Mouse (Mus musculus): ENCODE results near the gene 1700010I14Rik. TPM values are rescaled to one million over a fixed set of nuclear protein-coding genes. Genes with fewer than 3 reads are reported as not detected.

Gene 1700010I14Rik
- polyA plus RNA-seq, 1 experiment from 2014 or later: 2.3 TPM

DNA sequence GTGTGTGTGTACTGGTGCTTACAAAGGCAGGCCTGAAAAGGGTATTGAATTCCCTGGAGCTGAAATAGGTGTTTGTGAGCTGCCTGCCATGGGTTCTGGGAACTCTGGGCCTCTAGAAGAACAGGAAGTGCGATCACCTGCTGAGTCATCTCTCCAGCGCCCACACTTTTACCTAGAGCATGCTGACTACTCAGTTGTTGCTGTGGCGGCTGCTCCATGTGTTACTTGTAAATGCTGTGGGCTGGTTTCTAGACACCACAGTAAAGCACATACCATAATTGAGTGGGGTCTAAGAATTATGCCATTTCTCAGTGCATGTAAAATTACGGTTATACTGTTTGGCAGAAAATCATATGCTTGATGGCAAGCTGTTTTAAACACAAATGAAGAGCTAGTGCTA, 14.3 kb downstream of the 1700010I14Rik start:
- 77% methylated on average over 4 of the region's 4 CpGs for WGBS
- Histone ChIP-seq H3K4me2 (replicated peaks; ENCODE audit: low read depth, low read length) (no peak overlapping the region), H3K36me3 (ENCODE audit: insufficient read depth, low read length) (0 out of 2 replicates have a peak, but pooled peaks cover 3% of the 10 kb centered on the region), H3K4me3 (ENCODE audit: low read length) (no peak overlapping the region), H3K9ac (replicated peaks; ENCODE audit: low read length) (no peak overlapping the region), H3K9me3 (ENCODE audit: low read length) (no peaks in the 10 kb centered on the region), H3K27ac (ENCODE audit: low read length) (no peak overlapping the region), H3K27me3 (ENCODE audit: insufficient read depth, low read length) (no peaks in the 10 kb centered on the region), H3K4me1 (ENCODE audit: insufficient read depth, low read length) (no peaks in the 10 kb centered on the region)
- no peak for ATAC-seq (ENCODE audit: low FRiP score, low TSS enrichment)

DNA sequence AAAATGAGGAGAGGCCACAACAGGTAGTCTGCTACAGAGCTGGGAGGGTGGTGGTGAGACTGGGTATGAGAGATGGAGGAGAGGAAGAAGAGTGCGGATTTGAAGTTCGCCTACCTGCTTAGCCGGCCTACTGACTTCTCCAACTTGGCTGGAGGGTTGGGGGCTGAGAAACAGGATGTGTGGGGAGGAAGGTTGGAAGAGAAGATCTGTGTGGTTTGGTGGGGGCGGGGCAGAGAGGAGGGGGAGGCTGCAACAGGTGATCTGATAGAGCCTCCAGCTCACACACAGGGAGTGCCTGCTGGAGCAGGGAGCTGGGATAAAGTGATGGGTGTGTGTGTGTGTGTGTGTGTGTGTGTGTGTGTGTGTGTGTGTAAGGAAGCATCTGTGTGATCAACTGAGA, 16.4 kb downstream of the 1700010I14Rik start:
- Histone ChIP-seq H3K27me3 (ENCODE audit: insufficient read depth, low read length) (no peaks in the 10 kb centered on the region), H3K36me3 (ENCODE audit: insufficient read depth, low read length) (0 out of 2 replicates have a peak, but pooled peaks cover 3% of the 10 kb centered on the region), H3K4me2 (replicated peaks; ENCODE audit: low read depth, low read length) (no peak overlapping the region), H3K4me3 (ENCODE audit: low read length) (no peak overlapping the region), H3K9me3 (ENCODE audit: low read length) (no peaks in the 10 kb centered on the region), H3K4me1 (ENCODE audit: insufficient read depth, low read length) (no peaks in the 10 kb centered on the region), H3K9ac (replicated peaks; ENCODE audit: low read length) (no peak overlapping the region), H3K27ac (ENCODE audit: low read length) (no peak overlapping the region)
- no peak for ATAC-seq (ENCODE audit: low FRiP score, low TSS enrichment)
- WGBS: 81% methylated on average over 4 of the region's 4 CpGs

DNA sequence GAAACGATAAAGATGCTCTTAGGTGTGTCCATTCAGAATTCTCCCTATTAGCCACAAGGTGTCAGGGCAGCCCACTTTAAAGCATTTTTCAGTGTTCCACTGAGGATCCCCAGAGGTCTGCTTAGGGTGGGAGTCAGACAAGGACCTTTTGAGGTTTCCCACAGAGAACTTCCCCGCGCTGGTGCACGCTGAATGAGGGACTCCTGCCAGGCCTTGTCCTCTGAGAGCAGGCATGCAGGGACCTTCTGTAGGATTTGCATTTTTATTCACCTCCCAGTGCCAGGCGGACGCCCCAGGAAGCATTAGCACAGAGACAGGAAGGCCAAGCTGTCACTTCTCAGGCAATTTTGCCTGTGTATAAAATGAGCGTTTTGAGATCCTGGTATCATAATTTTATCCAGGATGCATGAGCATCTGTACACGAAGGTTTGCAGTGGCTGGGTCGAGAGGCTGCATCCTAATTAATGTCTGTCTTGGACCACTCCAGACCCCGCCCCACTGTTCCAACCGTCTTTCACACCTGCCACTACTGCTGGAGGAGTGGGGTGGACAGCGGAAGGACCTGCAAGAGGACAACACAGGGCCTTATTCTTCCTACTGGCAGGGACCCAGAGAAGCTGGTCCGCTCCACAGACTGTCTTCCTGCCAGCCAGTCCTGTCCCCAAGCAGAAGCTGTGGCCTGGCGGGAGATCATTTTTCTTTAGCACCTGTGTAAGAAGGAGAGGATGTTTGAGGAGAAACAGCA, 35.2 kb downstream of the 1700010I14Rik start:
- Histone ChIP-seq H3K27me3 (ENCODE audit: insufficient read depth, low read length) (0 out of 2 replicates have a peak, but pooled peaks cover 4% of the 10 kb centered on the region), H3K9me3 (ENCODE audit: low read length) (no peaks in the 10 kb centered on the region), H3K27ac (ENCODE audit: low read length) (no peak overlapping the region), H3K4me1 (ENCODE audit: insufficient read depth, low read length) (no peaks in the 10 kb centered on the region), H3K36me3 (ENCODE audit: insufficient read depth, low read length) (no peaks in the 10 kb centered on the region), H3K4me3 (ENCODE audit: low read length) (no peak overlapping the region), H3K9ac (replicated peaks; ENCODE audit: low read length) (no peak overlapping the region), H3K4me2 (replicated peaks; ENCODE audit: low read depth, low read length) (no peak overlapping the region)
- 43% methylated on average over 14 of the region's 14 CpGs for WGBS
- no peak for ATAC-seq (ENCODE audit: low FRiP score, low TSS enrichment)

DNA sequence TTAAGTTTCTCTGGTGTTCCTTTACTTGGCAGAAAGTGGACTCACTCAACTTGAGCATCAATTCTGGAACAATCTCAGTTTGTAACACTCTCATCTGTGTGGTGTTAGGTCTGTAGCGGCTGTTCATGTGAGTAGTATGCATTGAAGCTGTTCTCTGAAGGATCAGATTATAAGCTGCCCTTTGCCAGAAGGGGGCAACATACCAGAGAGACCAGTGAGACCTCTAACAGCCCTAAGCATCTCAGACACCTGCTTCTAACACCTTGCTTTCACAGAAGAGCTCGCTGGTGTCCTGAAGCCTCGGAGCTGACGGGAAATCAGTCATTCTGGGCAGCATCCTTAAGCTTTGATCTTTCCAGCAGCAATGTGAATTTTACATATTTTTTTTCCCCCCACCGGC, 42.0 kb downstream of the 1700010I14Rik start:
- Histone ChIP-seq H3K4me2 (replicated peaks; ENCODE audit: low read depth, low read length) (no peak overlapping the region), H3K36me3 (ENCODE audit: insufficient read depth, low read length) (no peaks in the 10 kb centered on the region), H3K4me1 (ENCODE audit: insufficient read depth, low read length) (no peaks in the 10 kb centered on the region; the same call in 1 of the 2 replicates), H3K27me3 (ENCODE audit: insufficient read depth, low read length) (0 out of 2 replicates have a peak, but pooled peaks cover 4% of the 10 kb centered on the region), H3K4me3 (ENCODE audit: low read length) (no peak overlapping the region), H3K9me3 (ENCODE audit: low read length) (no peaks in the 10 kb centered on the region), H3K9ac (replicated peaks; ENCODE audit: low read length) (no peak overlapping the region), H3K27ac (ENCODE audit: low read length) (no peak overlapping the region)
- WGBS: 60% methylated on average over 5 of the region's 5 CpGs
- no peak for ATAC-seq (ENCODE audit: low FRiP score, low TSS enrichment)

- peak; percentile 67 for ATAC-seq (ENCODE audit: low FRiP score, low TSS enrichment)
- Histone ChIP-seq H3K4me1 (ENCODE audit: insufficient read depth, low read length) (no peaks in the 10 kb centered on the region; the same call in 1 of the 2 replicates), H3K4me2 (replicated peaks; ENCODE audit: low read depth, low read length) (peak overlapping the region; percentile 45), H3K4me3 (ENCODE audit: low read length) (0 out of 2 replicates have a peak overlapping the region, but pooled peaks have one; percentile 12), H3K9me3 (ENCODE audit: low read length) (no peaks in the 10 kb centered on the region), H3K27me3 (ENCODE audit: insufficient read depth, low read length) (0 out of 2 replicates have a peak, but pooled peaks cover 4% of the 10 kb centered on the region), H3K9ac (replicated peaks; ENCODE audit: low read length) (0 out of 2 replicates have a peak overlapping the region, but pooled peaks have one; percentile 6), H3K36me3 (ENCODE audit: insufficient read depth, low read length) (no peaks in the 10 kb centered on the region), H3K27ac (ENCODE audit: low read length) (no peak overlapping the region)
- 17% methylated on average over 24 of the region's 24 CpGs for WGBS
Observed at GRCm38 (mm10) chr17:9031241-9032141, 43.4 kb downstream of the 1700010I14Rik start.

DNA sequence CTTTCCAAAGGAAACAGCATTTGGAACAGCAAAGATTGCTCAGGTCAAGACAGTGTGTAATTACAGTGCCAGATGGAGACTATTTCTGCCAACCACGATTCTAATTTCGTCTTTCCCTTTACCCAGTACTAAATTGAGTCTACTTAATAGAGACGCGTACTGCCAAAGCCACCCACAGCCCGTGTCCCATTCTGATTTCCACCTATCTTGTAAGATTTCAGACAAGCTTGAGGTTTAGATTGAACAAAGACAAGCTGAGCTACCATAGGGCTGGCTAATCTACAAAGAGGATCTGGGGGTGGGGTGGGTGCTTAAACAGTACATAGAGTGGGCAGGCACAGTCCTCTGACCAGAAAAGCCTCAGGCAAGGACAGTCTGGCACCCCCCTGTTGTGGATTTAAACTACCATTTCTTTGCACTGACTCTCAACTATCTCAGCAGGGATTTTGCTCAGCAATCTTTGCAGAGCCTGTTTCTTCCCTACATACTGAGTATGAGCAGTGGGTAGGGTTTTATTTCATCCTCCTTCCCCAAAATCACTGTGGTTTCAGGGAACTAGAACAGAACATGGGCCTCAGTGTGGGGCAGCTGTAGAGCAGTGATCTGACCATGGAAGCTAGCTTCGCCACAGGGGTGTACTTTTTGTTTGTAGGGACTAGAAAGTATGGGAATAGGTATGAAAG, 44.4 kb downstream of the 1700010I14Rik start:
- H3K27me3 ChIP-seq (ENCODE audit: insufficient read depth, low read length): 0 out of 2 replicates have a peak, but pooled peaks cover 4% of the 10 kb centered on the region
- 73% methylated on average over 6 of the region's 6 CpGs for WGBS
- H3K4me2 ChIP-seq (replicated peaks; ENCODE audit: low read depth, low read length): no peak overlapping the region

DNA sequence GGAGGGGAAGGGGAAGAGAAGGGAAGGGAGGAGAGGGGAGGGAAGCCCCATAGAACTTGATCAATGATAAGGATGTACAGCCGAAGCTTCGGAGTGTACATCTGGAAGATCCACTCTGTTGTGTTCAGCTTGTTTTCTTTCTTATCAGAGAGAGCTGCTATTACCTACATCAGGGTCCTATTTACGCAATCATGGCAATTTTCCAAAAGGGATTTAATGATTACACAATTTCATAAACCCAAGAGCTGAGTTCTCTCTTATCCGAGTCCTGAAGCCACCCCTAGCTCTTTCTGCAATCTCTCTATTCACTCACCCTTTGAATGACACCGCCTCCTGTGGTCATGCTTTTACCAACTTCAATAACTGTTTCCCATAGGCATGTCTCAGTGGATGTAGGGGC, 45.4 kb downstream of the 1700010I14Rik start:
- no peaks in the 10 kb centered on the region for H3K9me3 ChIP-seq (ENCODE audit: low read length)
- no peak for ATAC-seq (ENCODE audit: low FRiP score, low TSS enrichment)
- no peaks in the 10 kb centered on the region for H3K36me3 ChIP-seq (ENCODE audit: insufficient read depth, low read length)
- no peak overlapping the region for H3K27ac ChIP-seq (ENCODE audit: low read length)
- H3K9ac ChIP-seq (replicated peaks; ENCODE audit: low read length): no peak overlapping the region
- no peak overlapping the region for H3K4me3 ChIP-seq (ENCODE audit: low read length)
- H3K27me3 ChIP-seq (ENCODE audit: insufficient read depth, low read length): no peaks in the 10 kb centered on the region
- H3K4me2 ChIP-seq (replicated peaks; ENCODE audit: low read depth, low read length): no peak overlapping the region
- no peaks in the 10 kb centered on the region; the same call in 1 of the 2 replicates for H3K4me1 ChIP-seq (ENCODE audit: insufficient read depth, low read length)
- WGBS: 87% methylated on average over 5 of the region's 5 CpGs

More for the DNA sequence above, 44.4 kb downstream of the 1700010I14Rik start:
- no peak overlapping the region for H3K9ac ChIP-seq (replicated peaks; ENCODE audit: low read length)
- H3K36me3 ChIP-seq (ENCODE audit: insufficient read depth, low read length): no peaks in the 10 kb centered on the region
- no peak overlapping the region for H3K27ac ChIP-seq (ENCODE audit: low read length)
- H3K4me3 ChIP-seq (ENCODE audit: low read length): no peak overlapping the region
- H3K4me1 ChIP-seq (ENCODE audit: insufficient read depth, low read length): no peaks in the 10 kb centered on the region; the same call in 1 of the 2 replicates
- H3K9me3 ChIP-seq (ENCODE audit: low read length): no peaks in the 10 kb centered on the region
- ATAC-seq (ENCODE audit: low FRiP score, low TSS enrichment): no peak

DNA sequence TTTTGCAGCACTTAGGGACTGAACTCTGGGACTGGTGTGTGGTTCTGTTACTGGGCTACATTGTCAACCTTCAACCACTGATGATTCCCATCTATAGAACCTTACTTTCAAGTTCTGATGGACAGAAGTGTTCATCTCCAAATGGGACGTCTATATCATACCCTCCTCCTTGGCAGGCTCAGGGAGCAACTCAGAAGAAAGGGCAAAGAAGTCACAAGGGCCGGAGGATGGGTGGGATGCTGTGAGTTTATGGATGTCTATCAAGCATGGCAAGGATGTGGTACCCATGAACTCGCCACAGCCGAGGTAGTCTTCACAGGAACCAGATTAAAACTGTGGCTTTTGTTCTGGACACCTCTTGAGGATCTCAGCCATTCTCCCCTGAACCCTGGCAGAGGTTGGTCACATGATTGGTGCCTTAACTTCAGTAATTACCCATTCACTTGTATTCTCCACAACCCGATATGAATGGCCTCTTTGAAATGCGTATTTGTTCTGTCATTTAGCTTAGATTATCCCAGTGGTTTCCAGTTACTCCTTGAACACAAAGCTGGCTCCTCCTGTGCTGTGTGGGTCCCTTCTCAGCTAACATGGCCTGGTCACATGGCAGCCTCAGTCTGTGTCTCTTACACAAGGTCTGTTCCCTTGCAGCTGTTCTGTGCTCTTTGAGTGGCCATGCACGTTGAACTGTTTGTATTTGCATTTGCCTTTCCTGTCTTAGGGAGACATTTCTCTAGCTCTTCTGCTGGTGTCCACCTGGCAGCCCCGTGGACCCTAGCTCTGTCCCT, 47.6 kb downstream of the 1700010I14Rik start:
- Histone ChIP-seq H3K27me3 (ENCODE audit: insufficient read depth, low read length) (no peaks in the 10 kb centered on the region), H3K4me1 (ENCODE audit: insufficient read depth, low read length) (no peaks in the 10 kb centered on the region; the same call in 1 of the 2 replicates), H3K27ac (ENCODE audit: low read length) (no peak overlapping the region), H3K36me3 (ENCODE audit: insufficient read depth, low read length) (no peaks in the 10 kb centered on the region), H3K9me3 (ENCODE audit: low read length) (no peaks in the 10 kb centered on the region), H3K4me3 (ENCODE audit: low read length) (no peak overlapping the region), H3K9ac (replicated peaks; ENCODE audit: low read length) (no peak overlapping the region), H3K4me2 (replicated peaks; ENCODE audit: low read depth, low read length) (no peak overlapping the region)
- 66% methylated on average over 8 of the region's 8 CpGs for WGBS
- no peak for ATAC-seq (ENCODE audit: low FRiP score, low TSS enrichment)

- 53% methylated on average over 2 of the region's 2 CpGs for WGBS
- Histone ChIP-seq H3K4me1 (ENCODE audit: insufficient read depth, low read length) (peaks cover 3% of the 10 kb centered on the region; the same call in 1 of the 2 replicates), H3K27ac (ENCODE audit: low read length) (no peak overlapping the region), H3K4me2 (replicated peaks; ENCODE audit: low read depth, low read length) (no peak overlapping the region), H3K9ac (replicated peaks; ENCODE audit: low read length) (no peak overlapping the region), H3K27me3 (ENCODE audit: insufficient read depth, low read length) (no peaks in the 10 kb centered on the region), H3K9me3 (ENCODE audit: low read length) (no peaks in the 10 kb centered on the region), H3K4me3 (ENCODE audit: low read length) (no peak overlapping the region), H3K36me3 (ENCODE audit: insufficient read depth, low read length) (no peaks in the 10 kb centered on the region)
- no peak for ATAC-seq (ENCODE audit: low FRiP score, low TSS enrichment)
Observed at GRCm38 (mm10) chr17:9042723-9043122, 54.6 kb downstream of the 1700010I14Rik start.
